Mouse (Mus musculus) spleen, adult 2 months (tissue): ENCODE results near the gene Prdm9.

Source experiments
- CTCF ChIP-seq: fragments of 200-500 bp; IDR thresholded peaks from 2 replicates; pipeline ENCODE4 v1.5.1; 2011; ENCODE audit warnings: mild to moderate bottlenecking, inconsistent platforms; ENCODE audit not compliant: insufficient read depth, insufficient read length, insufficient replicate concordance; ENCODE audit errors: extremely low read depth
- POLR2A ChIP-seq: fragments of 200-500 bp; IDR thresholded peaks from 2 replicates; pipeline ENCODE4 v1.6.1; 2011; ENCODE audit warnings: low read depth, low read length, inconsistent platforms

- TF ChIP-seq CTCF (no peak), POLR2A (no peak)
Measured at GRCm38 (mm10) chr17:15528887-15529286, 35.3 kb downstream of the Prdm9 start.
